In the genomic region with DNA sequence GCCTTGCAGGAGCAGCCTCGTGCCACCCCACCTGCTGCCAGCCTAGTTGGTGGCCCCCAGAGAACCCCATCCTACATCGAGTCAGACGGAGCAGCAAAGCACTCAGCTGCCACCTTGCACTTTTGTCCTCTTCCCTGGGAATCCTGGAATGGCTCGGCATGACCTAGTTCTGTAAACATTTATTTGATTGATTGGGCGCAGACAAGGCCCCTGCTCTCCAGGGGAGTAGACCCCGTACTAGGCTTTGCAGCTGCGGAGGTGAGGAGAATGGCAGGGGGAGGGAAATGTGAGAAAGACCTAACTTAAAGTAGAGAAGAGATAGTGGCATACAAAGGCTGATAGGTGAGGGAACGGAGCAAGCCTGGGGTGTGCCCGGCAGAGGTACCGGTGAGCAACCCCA, we compare ENCODE assay signal across 19 mouse cellular contexts. TPM values are rescaled to one million over a fixed set of nuclear protein-coding genes. Genes with fewer than 3 reads are reported as not detected.
DNase-seq lines count a peak whose midpoint lies in the region; ATAC-seq and TF ChIP-seq lines count a peak whose summit lies in the region.
"Had no signal": no experiment of that assay in that cellular context is flagged by ENCODE, and none has a peak within 500 bp of the region (broad histone marks: within the 10 kb centered on the region; RNA-seq: fewer than 3 reads in every experiment).

No protein-coding gene starts in this region.

- no peak overlapping the region for H3K4me2 ChIP-seq in hindbrain, embryonic 11.5 days (replicated peaks; ENCODE audit: low read depth, low read length)
- H3K4me2 ChIP-seq in hindbrain, embryonic 14.5 days (replicated peaks), result no peak overlapping the region
- no peak overlapping the region for H3K4me2 ChIP-seq in liver, postnatal 0 days (ENCODE audit: low read depth, low read length)

- intact Hi-C loops in left cerebral cortex, postnatal 36 days (cut with DNase I), result no loop called here

- H3K4me3 ChIP-seq in hindbrain, embryonic 11.5 days (ENCODE audit: low read depth, low read length), result no peak overlapping the region
- H3K4me3 ChIP-seq in hindbrain, embryonic 14.5 days (replicated peaks; ENCODE audit: low read length), result no peak overlapping the region
- no peak overlapping the region for H3K4me3 ChIP-seq in liver, postnatal 0 days (ENCODE audit: low read depth, low read length)
- H3K4me3 ChIP-seq: heart, adult 2 months had no signal

- no peaks in the 10 kb centered on the region for H3K9me3 ChIP-seq in hindbrain, embryonic 11.5 days (ENCODE audit: control insufficient read depth, low read length)
- H3K9me3 ChIP-seq in hindbrain, embryonic 14.5 days (ENCODE audit: control insufficient read depth, low read length), result no peaks in the 10 kb centered on the region
- no peaks in the 10 kb centered on the region for H3K9me3 ChIP-seq in liver, postnatal 0 days (ENCODE audit: low read length)
- H3K9me3 ChIP-seq: G1E had no signal

- TF ChIP-seq EP300 in liver, postnatal 0 days (IDR thresholded peaks at IDR 0.05; ENCODE audit: low read depth), result no peak

- 0 out of 2 replicates have a peak, but pooled peaks cover 3% of the 10 kb centered on the region for H3K4me1 ChIP-seq in hindbrain, embryonic 11.5 days (replicated peaks; ENCODE audit: control insufficient read depth, insufficient read depth, low read length)
- 0 out of 2 replicates have a peak, but pooled peaks cover 5% of the 10 kb centered on the region for H3K4me1 ChIP-seq in hindbrain, embryonic 14.5 days (replicated peaks; ENCODE audit: control insufficient read depth, insufficient read depth, low read length)
- 0 out of 2 replicates have a peak, but pooled peaks cover 2% of the 10 kb centered on the region for H3K4me1 ChIP-seq in liver, postnatal 0 days (ENCODE audit: insufficient read depth)

- no peaks in the 10 kb centered on the region for H3K27me3 ChIP-seq in hindbrain, embryonic 11.5 days (ENCODE audit: control insufficient read depth, insufficient read depth, low read length)
- no peaks in the 10 kb centered on the region for H3K27me3 ChIP-seq in hindbrain, embryonic 14.5 days (ENCODE audit: control insufficient read depth, insufficient read depth, low read length)
- H3K27me3 ChIP-seq in liver, postnatal 0 days (ENCODE audit: insufficient read depth, low read length), result no peaks in the 10 kb centered on the region

- H3K36me3 ChIP-seq in hindbrain, embryonic 11.5 days (ENCODE audit: control insufficient read depth, insufficient read depth, low read length), result no peaks in the 10 kb centered on the region
- no peaks in the 10 kb centered on the region for H3K36me3 ChIP-seq in hindbrain, embryonic 14.5 days (replicated peaks; ENCODE audit: control insufficient read depth, insufficient read depth)
- no peaks in the 10 kb centered on the region for H3K36me3 ChIP-seq in liver, postnatal 0 days (replicated peaks; ENCODE audit: insufficient read depth, low read length)
- H3K36me3 ChIP-seq: G1E had no signal

- H3K27ac ChIP-seq in hindbrain, embryonic 11.5 days (ENCODE audit: low read depth, low read length), result no peak overlapping the region
- H3K27ac ChIP-seq in hindbrain, embryonic 14.5 days, result no peak overlapping the region
- no peak overlapping the region for H3K27ac ChIP-seq in liver, postnatal 0 days (ENCODE audit: low read depth)
- H3K27ac ChIP-seq: heart, adult 2 months had no signal

- peak; percentile 54 for DNase-seq in hindbrain, embryonic 11.5 days (ENCODE audit: low spot score)
- DNase-seq in hindbrain, embryonic 14.5 days (ENCODE audit: low spot score), result no peak
- DNase-seq in Muller cell, postnatal 12 days (ENCODE audit: inconsistent ontology term), result peak; percentile 20
- DNase-seq in embryo, embryonic 10.5 days (ENCODE audit: low spot score), result peak; percentile 58
- DNase-seq in liver, postnatal 0 days, result peak; percentile 69
- DNase-seq in adipocyte (ENCODE audit: low spot score), result no peak
- DNase-seq in left cerebral cortex, postnatal 36 days (ENCODE audit: low spot score in 2 of 2), result no peak
- no peak for DNase-seq in gastrocnemius, adult 8-10 months (ENCODE audit: low spot score in 2 of 2)
- DNase-seq: heart, adult 2 months; heart, postnatal 36 days; kidney, adult 8-10 months; lung, adult 2 months; thymus, postnatal 36 days had no signal

- H3K9ac ChIP-seq in hindbrain, embryonic 11.5 days (ENCODE audit: low read depth, low read length), result no peak overlapping the region
- H3K9ac ChIP-seq in hindbrain, embryonic 14.5 days, result no peak overlapping the region
- H3K9ac ChIP-seq in liver, postnatal 0 days (replicated peaks), result no peak overlapping the region

- 18% methylated on average over 10 of the region's 10 CpGs for WGBS in hindbrain, embryonic 11.5 days
- WGBS in hindbrain, embryonic 14.5 days, result 25% methylated on average over 10 of the region's 10 CpGs
- WGBS in liver, postnatal 0 days (ENCODE audit: insufficient replicate concordance), result 32% methylated on average over 10 of the region's 10 CpGs

- ATAC-seq in hindbrain, embryonic 11.5 days (ENCODE audit: low FRiP score), result no peak
- no peak for ATAC-seq in hindbrain, embryonic 14.5 days (ENCODE audit: low FRiP score)
- ATAC-seq in liver, postnatal 0 days, result peak; percentile 58; the same call in 1 of the 2 replicates

- TF ChIP-seq CTCF in liver, postnatal 0 days (IDR thresholded peaks at IDR 0.05; ENCODE audit: low read depth), result no peak

RNA-seq across cellular contexts. Expression of a gene that starts 23.8 kb away (rescaled TPM):
- polyA plus RNA-seq in hindbrain, embryonic 11.5 days (2014; fragmentation: Nextera tagmentation; extraction: Ambion mirVana), result not detected in 2 replicates
- polyA plus RNA-seq in hindbrain, embryonic 14.5 days (2014; fragmentation: Nextera tagmentation; extraction: Ambion mirVana), result not detected in 2 replicates
- not detected in 2 replicates for polyA plus RNA-seq in liver, postnatal 0 days (2015; fragmentation: Nextera tagmentation; extraction: Ambion mirVana)
- total RNA-seq in left cerebral cortex, postnatal 36 days (2021), result not detected
- not detected for total RNA-seq in gastrocnemius, adult 8-10 months (2022)
- total RNA-seq: common myeloid progenitor, adult 5-6 weeks; G1E; heart, adult 2 months; heart, postnatal 36 days; layer of hippocampus, adult 8-10 months; left cerebral cortex, postnatal 14 days; megakaryocyte-erythroid progenitor cell, adult 5-6 weeks had no signal
- polyA plus RNA-seq: C2C12; G1E; heart, adult 2 months; lung, adult 2 months had no signal

RNA-seq across cellular contexts. Expression of a gene that starts 33.5 kb away (rescaled TPM):
- polyA plus RNA-seq in hindbrain, embryonic 11.5 days (2014; fragmentation: Nextera tagmentation; extraction: Ambion mirVana), result 11.0 and 11.9 TPM in 2 replicates
- 7.9 and 9.6 TPM in 2 replicates for polyA plus RNA-seq in hindbrain, embryonic 14.5 days (2014; fragmentation: Nextera tagmentation; extraction: Ambion mirVana)
- 2.8 and 3.1 TPM in 2 replicates for polyA plus RNA-seq in liver, postnatal 0 days (2015; fragmentation: Nextera tagmentation; extraction: Ambion mirVana)
- total RNA-seq in left cerebral cortex, postnatal 36 days (2021), result 1 to 10 TPM; 2.1 to 2.7 TPM
- total RNA-seq in gastrocnemius, adult 8-10 months (2022), result 10 to 100 TPM in 2 of 4 experiments, 1 to 10 TPM in 2; 5.9 to 10.7 (median 8.9) TPM
- total RNA-seq: common myeloid progenitor, adult 5-6 weeks; G1E; megakaryocyte-erythroid progenitor cell, adult 5-6 weeks had no signal
- polyA plus RNA-seq: G1E had no signal

Comparison
In these comparisons a context has a peak if more than half of its experiments do, and no peak if none do; other contexts are left out.
1. DNase-seq: peak in hindbrain, embryonic 11.5 days (single experiment), Muller cell, postnatal 12 days (single experiment), embryo, embryonic 10.5 days (single experiment) and liver, postnatal 0 days (single experiment); none in hindbrain, embryonic 14.5 days (single experiment), adipocyte (single experiment), left cerebral cortex, postnatal 36 days (0 of 2) and gastrocnemius, adult 8-10 months (0 of 2).